Comparison of ENCODE assay signal across 12 mouse cellular contexts in genomic region chr11:113787009-113787408, GRCm38 (mm10). TPM values are rescaled to one million over a fixed set of nuclear protein-coding genes. Genes with fewer than 3 reads are reported as not detected.
DNase-seq lines count a peak whose midpoint lies in the region; ATAC-seq and TF ChIP-seq lines count a peak whose summit lies in the region.
"Had no signal": no experiment of that assay in that cellular context is flagged by ENCODE, and none has a peak within 500 bp of the region (broad histone marks: within the 10 kb centered on the region; RNA-seq: fewer than 3 reads in every experiment).

No protein-coding gene starts in this region.

- 78% methylated on average over 11 of the region's 11 CpGs for WGBS in intestine, embryonic 15.5 days
- WGBS in intestine, postnatal 0 days, result 80% methylated on average over 11 of the region's 11 CpGs

- TF ChIP-seq RAD21 in MEL (IDR thresholded peaks at IDR 0.05; ENCODE audit: low read depth, low read length), result no peak

- TF ChIP-seq CTCF in intestine, postnatal 0 days (IDR thresholded peaks at IDR 0.05; ENCODE audit: low read depth), result no peak
- TF ChIP-seq CTCF in MEL (IDR thresholded peaks at IDR 0.05 in 2 of 3, conservative IDR thresholded peaks at IDR 0.05 in 1 of 3; ENCODE audit: control insufficient read depth in 1 of 3, insufficient read depth in 1 of 3, low read depth in 2 of 3, low read length in 3 of 3, poor library complexity in 1 of 3, severe bottlenecking in 1 of 3), result no peak

- H3K27ac ChIP-seq in intestine, embryonic 15.5 days, result peak overlapping the region; percentile 96; the same call in 1 of the 2 replicates
- H3K27ac ChIP-seq in intestine, postnatal 0 days (ENCODE audit: low read depth, low read length), result no peak overlapping the region
- peak overlapping the region; percentile 96 for H3K27ac ChIP-seq in MEL (ENCODE audit: control insufficient read depth, low read depth, low read length)
- H3K27ac ChIP-seq: liver, embryonic 14.5 days had no signal

- no peaks in the 10 kb centered on the region for H3K36me3 ChIP-seq in intestine, embryonic 15.5 days
- no peaks in the 10 kb centered on the region for H3K36me3 ChIP-seq in intestine, postnatal 0 days (ENCODE audit: control insufficient read depth, insufficient read depth)
- peaks cover 0 to 31% of the 10 kb centered on the region in 2 experiments; a peak in 2 of 4 replicates for H3K36me3 ChIP-seq in MEL (ENCODE audit: control insufficient read depth in 1 of 2, insufficient read depth in 2 of 2, low read length in 2 of 2)

- DNase-seq in MEL (ENCODE audit: low read depth, low spot score), result peak; percentile 87
- no peak for DNase-seq in spleen, adult 12 weeks (ENCODE audit: low spot score)
- no peak for DNase-seq in urinary bladder, postnatal 4 days (ENCODE audit: low spot score in 2 of 2)
- DNase-seq in kidney, adult 8-10 months, result no peak
- DNase-seq: cerebellum, postnatal 36 days; gastrocnemius, postnatal 10 days; kidney, postnatal 14 days had no signal

- no peak for ATAC-seq in intestine, embryonic 15.5 days
- ATAC-seq in intestine, postnatal 0 days, result no peak
- peak; percentile 62 for ATAC-seq in granulocyte monocyte progenitor cell, adult 5-6 weeks (replicated peaks; ENCODE audit: poor library complexity, severe bottlenecking)
- peak; percentile 63 for ATAC-seq in megakaryocyte, adult 5-6 weeks (ENCODE audit: poor library complexity, severe bottlenecking)

- H3K79me2 ChIP-seq in MEL (ENCODE audit: control insufficient read depth, insufficient read depth, low read length, poor library complexity), result no peaks in the 10 kb centered on the region; the same call in 1 of the 2 replicates

- no peak for TF ChIP-seq POLR2A in MEL (IDR thresholded peaks at IDR 0.05; ENCODE audit: control insufficient read depth in 1 of 2, insufficient read depth in 1 of 2, low read depth in 1 of 2, low read length in 2 of 2, poor library complexity in 1 of 2)

- peak overlapping the region; percentile 58; the same call in 1 of the 2 replicates for H3K4me2 ChIP-seq in intestine, embryonic 15.5 days (replicated peaks)
- no peak overlapping the region for H3K4me2 ChIP-seq in intestine, postnatal 0 days (replicated peaks; ENCODE audit: low read depth)

- no peaks in the 10 kb centered on the region for H3K27me3 ChIP-seq in intestine, embryonic 15.5 days (replicated peaks)
- no peaks in the 10 kb centered on the region for H3K27me3 ChIP-seq in intestine, postnatal 0 days (replicated peaks; ENCODE audit: control insufficient read depth, insufficient read depth, low read length)
- no peaks in the 10 kb centered on the region for H3K27me3 ChIP-seq in MEL (ENCODE audit: control insufficient read depth in 1 of 2, insufficient read depth in 2 of 2, low read length in 2 of 2)

- peaks cover 43% of the 10 kb centered on the region for H3K4me1 ChIP-seq in intestine, embryonic 15.5 days (replicated peaks)
- H3K4me1 ChIP-seq in intestine, postnatal 0 days (replicated peaks; ENCODE audit: control insufficient read depth, insufficient read depth, low read length), result no peaks in the 10 kb centered on the region
- peaks cover 24 to 39% of the 10 kb centered on the region in 2 experiments for H3K4me1 ChIP-seq in MEL (ENCODE audit: control insufficient read depth in 1 of 2, insufficient read depth in 2 of 2, low read length in 2 of 2)

- no peak overlapping the region for H3K9ac ChIP-seq in intestine, embryonic 15.5 days
- no peak overlapping the region for H3K9ac ChIP-seq in intestine, postnatal 0 days (ENCODE audit: low read depth, low read length)
- peak overlapping the region; percentile 58 for H3K9ac ChIP-seq in MEL (ENCODE audit: control insufficient read depth, low read depth, low read length, poor library complexity, severe bottlenecking)
- H3K9ac ChIP-seq: liver, embryonic 14.5 days had no signal

- TF ChIP-seq EP300 in MEL (IDR thresholded peaks at IDR 0.05; ENCODE audit: low read depth in 1 of 2, low read length in 2 of 2), result peak in 1 of 2 experiments; percentile 57; a peak in 1 of 4 replicates

- H3K9me3 ChIP-seq in intestine, embryonic 15.5 days, result no peaks in the 10 kb centered on the region
- no peaks in the 10 kb centered on the region for H3K9me3 ChIP-seq in intestine, postnatal 0 days (ENCODE audit: control insufficient read depth)
- no peaks in the 10 kb centered on the region for H3K9me3 ChIP-seq in MEL (replicated peaks; ENCODE audit: insufficient read depth, low read length)

- no peak overlapping the region for H3K4me3 ChIP-seq in intestine, embryonic 15.5 days (replicated peaks)
- H3K4me3 ChIP-seq in intestine, postnatal 0 days (ENCODE audit: low read depth, low read length), result no peak overlapping the region
- peak overlapping the region; percentile 45 to 46 for H3K4me3 ChIP-seq in MEL (ENCODE audit: control insufficient read depth in 1 of 2, insufficient read depth in 1 of 2, low read depth in 2 of 2, low read length in 2 of 2)

TF ChIP-seq in MEL, 35 proteins besides CTCF, POLR2A, EP300 and RAD21:
- TF ChIP-seq POLR2AphosphoS2 (IDR thresholded peaks at IDR 0.05; ENCODE audit: low read length), result no peak
- TF ChIP-seq MXI1 (IDR thresholded peaks at IDR 0.05; ENCODE audit: low read depth, low read length), result peak; percentile 74
- no peak; the same call in 1 of the 2 replicates for TF ChIP-seq ETS1 (IDR thresholded peaks at IDR 0.05; ENCODE audit: low read depth, low read length)
- no peak; the same call in 1 of the 2 replicates for TF ChIP-seq RCOR1 (IDR thresholded peaks at IDR 0.05; ENCODE audit: low read depth, low read length)
- peak; percentile 35; the same call in 1 of the 2 replicates for TF ChIP-seq MAX (IDR thresholded peaks at IDR 0.05; ENCODE audit: low read length)
- peak; percentile 72; the same call in 1 of the 2 replicates for TF ChIP-seq ELF1 (IDR thresholded peaks at IDR 0.05; ENCODE audit: low read depth, low read length)
- peak; percentile 83 for TF ChIP-seq USF1 (IDR thresholded peaks at IDR 0.05; ENCODE audit: low read depth, low read length)
- TF ChIP-seq ZMIZ1 (IDR thresholded peaks at IDR 0.05; ENCODE audit: low read depth, low read length), result no peak
- no peak for TF ChIP-seq E2F4 (IDR thresholded peaks at IDR 0.05; ENCODE audit: borderline replicate concordance, low read depth, low read length)
- TF ChIP-seq MYB (IDR thresholded peaks at IDR 0.05; ENCODE audit: low read depth, low read length), result peak; percentile 74
- no peak for TF ChIP-seq KAT2A (conservative IDR thresholded peaks at IDR 0.05; ENCODE audit: low read depth, low read length)
- TF ChIP-seq BHLHE40 (IDR thresholded peaks at IDR 0.05; ENCODE audit: borderline replicate concordance, low read depth, low read length), result no peak; the same call in 1 of the 2 replicates
- TF ChIP-seq HCFC1 (IDR thresholded peaks at IDR 0.05; ENCODE audit: low read depth, low read length), result peak; percentile 49; the same call in 1 of the 2 replicates
- peak; percentile 26 for TF ChIP-seq MYC (IDR thresholded peaks at IDR 0.05; ENCODE audit: low read depth, low read length)
- no peak for TF ChIP-seq USF2 (IDR thresholded peaks at IDR 0.05; ENCODE audit: borderline replicate concordance in 1 of 2, insufficient read depth in 1 of 2, low read depth in 1 of 2, low read length in 2 of 2)
- TF ChIP-seq ZNF384 (IDR thresholded peaks at IDR 0.05; ENCODE audit: low read depth, low read length), result no peak
- no peak for TF ChIP-seq GABPA (IDR thresholded peaks at IDR 0.05; ENCODE audit: low read depth, low read length)

RNA-seq across cellular contexts. Expression of gene Cdc42ep4, which starts 35.3 kb away (rescaled TPM):
- 54.4 and 57.8 TPM in 2 replicates for polyA plus RNA-seq in intestine, embryonic 15.5 days (2015; fragmentation: Nextera tagmentation; extraction: Ambion mirVana)
- polyA plus RNA-seq in intestine, postnatal 0 days (2015; fragmentation: Nextera tagmentation; extraction: Ambion mirVana), result 30.2 and 33.0 TPM in 2 replicates
- total RNA-seq in MEL (2012; rRNA removed), result 25.3 and 27.7 TPM in 2 replicates
- polyA plus RNA-seq in MEL (2012; ENCODE audit: insufficient read depth in 1 of 2, insufficient read length in 2 of 2, low read depth in 1 of 2, low replicate concordance in 2 of 2, missing spikeins in 1 of 2), result 10 to 100 TPM in 1 of 2 experiments, not detected in 1; 39.0 TPM
- total RNA-seq in granulocyte monocyte progenitor cell, adult 5-6 weeks (2014; fragmentation: Nextera tagmentation), result 13.9 and 15.5 TPM in 2 replicates
- 14.8 and 21.5 TPM in 2 replicates for total RNA-seq in granulocyte monocyte progenitor cell, adult 5-6 weeks (2017)
- 14.0 and 20.1 TPM in 2 replicates for total RNA-seq in megakaryocyte, adult 5-6 weeks (2015)
- total RNA-seq in megakaryocyte, adult 5-6 weeks (2017), result 26.9 and 27.8 TPM in 2 replicates

Comparison
In these comparisons a context has a peak if more than half of its experiments do, and no peak if none do; other contexts are left out.
1. ATAC-seq: peak in granulocyte monocyte progenitor cell, adult 5-6 weeks (single experiment) and megakaryocyte, adult 5-6 weeks (single experiment); none in intestine, embryonic 15.5 days (single experiment) and intestine, postnatal 0 days (single experiment).
2. H3K4me3 ChIP-seq: peak in MEL (2 of 2); none in intestine, embryonic 15.5 days (single experiment) and intestine, postnatal 0 days (single experiment).